Mouse (Mus musculus) heart, embryonic 10.5 days (tissue): ENCODE data around the gene Olfr434. TPM values are rescaled to one million over a fixed set of nuclear protein-coding genes. Genes with fewer than 3 reads are reported as not detected.
"Not testable (repeated sequence)": the region's sequence is repeated elsewhere in the genome, so short reads cannot be mapped to it uniquely, and the experiment has no call there.

Experiments
- DNase-seq: peaks from one replicate; pipeline ENCODE4 v3.0.0-alpha.2; 2017; ENCODE audit warnings: low spot score
- H3K27ac ChIP-seq: fragments of 300-500 bp; sonication (generic); 2 replicates; pipeline ENCODE4 v1.5.1; 2016; ENCODE audit warnings: mild to moderate bottlenecking
- H3K27me3 ChIP-seq: fragments of 300-500 bp; sonication (generic); 2 replicates; pipeline ENCODE4 v1.6.1; 2016; ENCODE audit warnings: mild to moderate bottlenecking; ENCODE audit not compliant: poor library complexity, insufficient read depth, severe bottlenecking
- H3K36me3 ChIP-seq: fragments of 300-500 bp; sonication (generic); 2 replicates; pipeline ENCODE4 v1.6.1; 2016; ENCODE audit warnings: mild to moderate bottlenecking, moderate library complexity
- H3K4me1 ChIP-seq: fragments of 300-500 bp; sonication (generic); 2 replicates; pipeline ENCODE4 v1.6.1; 2016; ENCODE audit warnings: mild to moderate bottlenecking
- H3K4me3 ChIP-seq: fragments of 300-500 bp; sonication (generic); 2 replicates; pipeline ENCODE4 v1.5.1; 2016; ENCODE audit warnings: mild to moderate bottlenecking, moderate library complexity
- H3K9me3 ChIP-seq: fragments of 300-500 bp; sonication (generic); 2 replicates; pipeline ENCODE4 v1.6.1; 2016; ENCODE audit warnings: mild to moderate bottlenecking, moderate library complexity
- WGBS: fragments of 180-500 bp; shearing (Covaris S2); methylation state at CpG from one replicate; pipeline ENCODE4 v1.1.7; 2016; 5-methylcytosine and 5-hydroxymethylcytosine counted together
- polyA plus RNA-seq: library from polyadenylated mRNA; unstranded; fragments of >200 nt; fragmentation: Nextera tagmentation; extraction: Ambion mirVana; gene quantifications from 2 replicates; pipeline ENCODE4 v1.2.1, GENCODE M21; 2016

Olfr434 gene
- not detected in 2 replicates for polyA plus RNA-seq

GRCm38 (mm10) chr6:43212873-43213272, at the start of gene Olfr434:
Olfr434 (plus strand) TSS chr6:43213021.
- H3K4me1 ChIP-seq, H3K27me3 ChIP-seq, H3K27ac ChIP-seq, H3K4me3 ChIP-seq, DNase-seq, H3K36me3 ChIP-seq, H3K9me3 ChIP-seq: not testable (repeated sequence)

- Histone ChIP-seq H3K27me3 (no peaks in the 10 kb centered on the region), H3K27ac (no peak overlapping the region), H3K36me3 (no peaks in the 10 kb centered on the region), H3K4me3 (no peak overlapping the region), H3K4me1 (no peaks in the 10 kb centered on the region), H3K9me3 (no peaks in the 10 kb centered on the region)
- 91% methylated on average over 4 of the region's 4 CpGs for WGBS
- DNase-seq, result no peak
Observed at GRCm38 (mm10) chr6:43167246-43167645, 45.6 kb upstream of the Olfr434 start.

GRCm38 (mm10) chr6:43171840-43172239, 41.0 kb upstream of the Olfr434 start, which contains the start of gene Olfr13:
Olfr13 (plus strand) TSS chr6:43172140.
- no peaks in the 10 kb centered on the region for H3K4me1 ChIP-seq
- no peaks in the 10 kb centered on the region for H3K27me3 ChIP-seq
- no peak for DNase-seq
- no peaks in the 10 kb centered on the region for H3K9me3 ChIP-seq
- H3K27ac ChIP-seq, result no peak within 1 kb of the TSS
- 71% methylated on average over 4 of the region's 4 CpGs for WGBS
- no peak within 1 kb of the TSS for H3K4me3 ChIP-seq
- no peaks in the 10 kb centered on the region for H3K36me3 ChIP-seq

- 84% methylated on average over 1 of the region's 1 CpGs for WGBS
- Histone ChIP-seq H3K27ac (no peak overlapping the region), H3K4me1 (no peaks in the 10 kb centered on the region)
Observed at GRCm38 (mm10) chr6:43178129-43178528, 34.7 kb upstream of the Olfr434 start.

GRCm38 (mm10) chr6:43178584-43179501, 34.0 kb upstream of the Olfr434 start:
- DNase-seq, result no peak
- Histone ChIP-seq H3K9me3 (no peaks in the 10 kb centered on the region), H3K27me3 (no peaks in the 10 kb centered on the region), H3K4me3 (no peak overlapping the region), H3K27ac (no peak overlapping the region), H3K4me1 (no peaks in the 10 kb centered on the region), H3K36me3 (no peaks in the 10 kb centered on the region)
- WGBS, result 64% methylated on average over 6 of the region's 6 CpGs

More at GRCm38 (mm10) chr6:43178129-43178528, 34.7 kb upstream of the Olfr434 start:
- Histone ChIP-seq H3K9me3 (no peaks in the 10 kb centered on the region), H3K27me3 (no peaks in the 10 kb centered on the region), H3K36me3 (no peaks in the 10 kb centered on the region), H3K4me3 (no peak overlapping the region)
- no peak for DNase-seq

- no peak for DNase-seq
- no peaks in the 10 kb centered on the region for H3K36me3 ChIP-seq
- no peaks in the 10 kb centered on the region for H3K27me3 ChIP-seq
- H3K4me1 ChIP-seq, result no peaks in the 10 kb centered on the region
- H3K27ac ChIP-seq, result no peak overlapping the region
- no peaks in the 10 kb centered on the region for H3K9me3 ChIP-seq
- H3K4me3 ChIP-seq, result no peak overlapping the region
- WGBS, result 86% methylated on average over 3 of the region's 3 CpGs
Observed at GRCm38 (mm10) chr6:43190986-43191385, 21.8 kb upstream of the Olfr434 start.

GRCm38 (mm10) chr6:43196781-43197180, 16.0 kb upstream of the Olfr434 start, which contains the start of gene Olfr435:
Olfr435 (plus strand) TSS chr6:43197146.
- no peak within 1 kb of the TSS for H3K4me3 ChIP-seq
- no peaks in the 10 kb centered on the region for H3K4me1 ChIP-seq
- H3K27me3 ChIP-seq, result no peaks in the 10 kb centered on the region
- H3K9me3 ChIP-seq, result no peaks in the 10 kb centered on the region
- H3K36me3 ChIP-seq, result no peaks in the 10 kb centered on the region
- no peak for DNase-seq
- H3K27ac ChIP-seq, result no peak within 1 kb of the TSS

- H3K4me3 ChIP-seq, result no peak overlapping the region
- H3K4me1 ChIP-seq, result no peaks in the 10 kb centered on the region
- no peaks in the 10 kb centered on the region for H3K36me3 ChIP-seq
- no peaks in the 10 kb centered on the region for H3K27me3 ChIP-seq
- H3K27ac ChIP-seq, result no peak overlapping the region
- H3K9me3 ChIP-seq, result no peaks in the 10 kb centered on the region
- WGBS, result 58% methylated on average over 3 of the region's 3 CpGs
- DNase-seq, result no peak
Observed at GRCm38 (mm10) chr6:43198094-43198493, 14.7 kb upstream of the Olfr434 start.

- Histone ChIP-seq H3K27ac (no peak overlapping the region), H3K4me1 (no peaks in the 10 kb centered on the region), H3K27me3 (no peaks in the 10 kb centered on the region), H3K4me3 (no peak overlapping the region), H3K9me3 (no peaks in the 10 kb centered on the region), H3K36me3 (no peaks in the 10 kb centered on the region)
- DNase-seq, result no peak
Observed at GRCm38 (mm10) chr6:43202786-43203185, 10.0 kb upstream of the Olfr434 start.

- Histone ChIP-seq H3K27ac (no peak overlapping the region), H3K4me3 (no peak overlapping the region), H3K36me3 (no peaks in the 10 kb centered on the region), H3K4me1 (no peaks in the 10 kb centered on the region), H3K9me3 (no peaks in the 10 kb centered on the region), H3K27me3 (no peaks in the 10 kb centered on the region)
- no peak for DNase-seq
- 40% methylated on average over 2 of the region's 2 CpGs for WGBS
Observed at GRCm38 (mm10) chr6:43205355-43205754, 7.5 kb upstream of the Olfr434 start.

GRCm38 (mm10) chr6:43231255-43231654, 18.4 kb downstream of the Olfr434 start, which contains the start of gene Olfr47:
Olfr47 (plus strand) TSS chr6:43231529.
- H3K4me3 ChIP-seq, H3K27me3 ChIP-seq, H3K4me1 ChIP-seq, H3K27ac ChIP-seq, H3K36me3 ChIP-seq, H3K9me3 ChIP-seq, DNase-seq: not testable (repeated sequence)
- WGBS, result 69% methylated on average over 1 of the region's 1 CpGs

- Histone ChIP-seq H3K9me3 (no peaks in the 10 kb centered on the region), H3K4me3 (no peak overlapping the region), H3K36me3 (no peaks in the 10 kb centered on the region), H3K4me1 (no peaks in the 10 kb centered on the region), H3K27ac (no peak overlapping the region), H3K27me3 (no peaks in the 10 kb centered on the region)
- no peak for DNase-seq
- WGBS, result 13% methylated on average over 4 of the region's 4 CpGs
Observed at GRCm38 (mm10) chr6:43242061-43242460, 29.2 kb downstream of the Olfr434 start.

- 48% methylated on average over 3 of the region's 3 CpGs for WGBS
- Histone ChIP-seq H3K4me1 (0 out of 2 replicates have a peak, but pooled peaks cover 3% of the 10 kb centered on the region), H3K27me3 (no peaks in the 10 kb centered on the region), H3K27ac (no peak overlapping the region), H3K9me3 (no peaks in the 10 kb centered on the region), H3K36me3 (no peaks in the 10 kb centered on the region), H3K4me3 (no peak overlapping the region)
- no peak for DNase-seq
Observed at GRCm38 (mm10) chr6:43247396-43247795, 34.6 kb downstream of the Olfr434 start.
